Mouse (Mus musculus): ENCODE measurements around the gene Mpp5.

The Mpp5 gene

DNA sequence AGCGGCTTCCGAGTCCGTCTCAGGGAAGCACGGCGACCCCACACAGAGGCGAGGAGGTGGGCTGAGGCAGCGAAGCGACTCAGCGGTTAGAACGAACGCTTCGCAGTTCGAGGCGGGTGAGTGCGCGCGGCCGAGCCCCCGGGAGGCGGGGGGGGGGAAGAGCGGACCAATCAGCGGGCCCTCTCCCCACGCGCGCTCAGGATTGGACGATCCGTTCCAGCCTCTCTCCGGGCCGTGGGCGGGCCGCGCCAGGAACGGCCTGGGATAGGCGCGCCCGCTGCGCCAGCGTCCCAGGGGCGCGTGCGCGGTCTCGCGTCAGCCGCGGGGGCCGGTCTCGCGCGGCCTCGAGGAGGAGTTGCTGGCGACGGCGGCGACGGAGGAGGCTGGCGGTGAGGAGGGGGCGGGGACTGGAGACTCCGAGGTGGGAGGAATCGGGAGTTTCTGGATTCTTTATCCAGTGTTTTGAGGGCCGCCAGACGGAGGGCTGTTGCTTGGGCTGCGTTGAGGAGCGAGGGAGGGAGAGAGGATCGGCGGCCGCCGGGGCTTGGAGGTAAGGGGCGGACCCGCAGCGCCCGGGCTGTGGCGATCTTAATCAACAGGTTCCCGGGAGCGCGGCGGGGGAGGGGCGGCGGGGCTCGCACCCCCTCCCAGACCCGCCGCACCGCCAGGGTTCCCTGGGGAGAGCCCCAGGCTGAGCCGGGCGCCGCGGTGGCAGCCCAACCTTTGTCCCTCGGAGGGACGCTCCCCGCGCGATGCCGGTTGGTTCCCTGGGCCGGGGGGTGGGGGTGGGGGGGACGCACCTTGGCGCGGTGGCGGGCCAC is at the start of gene Mpp5:
Gene Mpp5, plus strand, starts transcription at position 351 of the 821 bp plus-strand sequence.
- DNase-seq (ENCODE audit: low read depth, low spot score) = peak; percentile 94

DNA sequence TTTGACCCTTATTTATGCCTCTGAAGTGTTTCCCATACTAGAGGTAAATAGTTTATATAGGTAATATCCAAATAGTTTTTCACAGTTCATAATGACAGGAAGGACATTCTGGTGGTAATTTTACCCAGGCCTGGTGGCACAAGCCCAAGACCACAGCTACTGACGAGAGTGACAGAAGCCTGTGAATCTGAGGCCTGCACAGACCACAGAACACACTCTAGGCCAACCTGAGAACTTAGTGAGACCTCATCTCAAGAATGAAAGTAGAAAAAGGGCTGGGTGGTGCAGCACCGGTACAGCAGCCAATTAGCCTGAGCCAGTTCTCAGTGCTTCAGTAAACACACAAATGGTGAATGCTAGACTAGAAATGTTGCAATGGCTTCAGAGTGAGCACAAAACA is 30.9 kb upstream of the Mpp5 start:
- no peak for DNase-seq (ENCODE audit: low read depth, low spot score)

DNA sequence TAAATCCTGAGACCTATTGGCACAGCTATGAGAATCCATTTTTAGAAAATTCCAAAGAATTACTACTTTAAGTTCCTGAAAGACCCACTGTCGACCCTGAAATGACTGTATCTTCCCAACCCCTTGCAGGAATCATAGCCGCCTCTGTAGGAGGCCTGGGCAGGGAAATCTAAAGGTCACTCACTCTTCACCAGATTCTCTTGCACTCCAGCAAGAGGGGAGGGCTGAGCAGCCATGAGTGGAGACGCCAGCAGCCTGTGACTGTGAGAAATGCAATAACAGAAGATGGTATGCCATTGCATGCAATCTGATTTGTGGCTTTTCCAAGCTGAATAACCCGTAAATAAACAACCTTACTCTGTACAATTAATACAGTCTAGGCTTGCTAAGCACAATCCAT is 21.0 kb upstream of the Mpp5 start:
- no peak for DNase-seq (ENCODE audit: low read depth, low spot score)

DNA sequence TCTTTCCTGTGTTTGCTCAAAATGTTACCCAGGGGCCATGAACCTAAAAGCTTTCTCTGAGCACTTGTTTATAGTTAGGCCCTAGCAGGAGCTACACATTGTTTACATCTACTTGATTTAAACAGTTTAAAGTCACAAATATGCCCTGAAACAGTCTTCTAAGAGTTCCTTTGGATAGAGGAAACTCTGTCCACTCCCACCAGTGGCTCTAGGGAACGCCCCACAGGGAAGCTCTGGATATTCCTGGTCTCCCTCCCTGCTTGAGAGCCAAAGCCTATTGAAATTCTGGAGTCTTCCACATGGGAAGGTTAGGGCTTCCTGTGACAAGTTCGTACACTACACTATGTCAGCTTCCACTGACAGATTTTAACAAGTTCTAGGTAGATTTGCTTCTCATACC is 9.1 kb upstream of the Mpp5 start:
- DNase-seq (ENCODE audit: low read depth, low spot score) = no peak

DNA sequence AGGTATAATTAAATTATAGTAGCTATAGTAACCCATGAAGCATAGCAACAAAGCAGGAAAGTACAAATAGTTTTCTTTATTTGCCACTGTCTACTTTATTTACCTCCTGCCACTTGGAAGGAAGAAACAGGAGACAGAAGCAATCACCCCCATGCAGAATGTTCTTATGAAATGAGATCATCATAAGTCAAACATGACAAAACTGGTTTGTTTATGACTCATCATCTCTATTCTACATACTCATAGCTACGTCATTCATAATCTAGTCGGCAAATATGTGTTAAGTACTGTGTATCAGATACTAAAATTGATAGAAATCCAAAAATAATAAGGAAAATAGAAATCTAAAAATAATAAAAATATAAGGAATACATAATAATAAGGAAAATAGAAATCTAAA is 8.4 kb upstream of the Mpp5 start:
- DNase-seq (ENCODE audit: low read depth, low spot score) = no peak

DNA sequence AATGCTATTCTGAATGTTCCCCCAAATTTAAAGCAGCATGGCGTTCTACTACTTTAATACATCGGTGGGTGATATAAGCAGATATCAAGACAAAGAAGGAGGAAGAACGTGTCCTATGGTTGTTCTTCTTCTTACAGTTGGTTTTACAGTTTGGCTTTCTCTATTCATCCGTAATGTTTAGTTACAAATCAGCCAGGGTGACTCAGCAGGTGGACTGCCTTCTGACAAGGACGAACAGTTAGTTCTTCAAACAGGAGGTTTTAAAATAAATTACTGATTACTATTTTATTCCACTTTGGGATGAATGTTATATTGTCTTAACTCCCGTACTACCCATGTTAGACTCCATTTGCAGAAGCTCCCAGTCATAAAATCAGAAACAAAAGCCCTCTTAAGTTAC is 2.5 kb upstream of the Mpp5 start:
- DNase-seq (ENCODE audit: low read depth, low spot score) = no peak

DNA sequence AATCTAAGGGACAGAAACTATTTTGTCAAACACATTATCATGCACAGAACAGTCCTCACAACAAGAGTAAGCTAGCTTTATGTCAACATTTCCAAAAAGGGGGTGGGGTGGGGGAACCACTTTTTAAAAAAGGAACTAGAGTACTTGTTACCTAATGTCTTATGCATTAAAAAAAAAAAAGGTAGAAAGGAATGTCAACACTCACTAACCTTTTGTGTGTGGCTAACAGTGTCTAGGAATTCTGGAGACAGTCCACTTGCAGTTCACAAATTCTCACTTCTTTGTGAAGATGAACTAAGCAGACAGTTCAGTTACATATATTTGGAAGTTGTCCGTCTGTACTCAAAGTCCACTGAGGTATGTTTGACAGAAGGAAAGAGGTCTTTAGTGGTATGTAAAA is 1.3 kb upstream of the Mpp5 start:
- no peak for DNase-seq (ENCODE audit: low read depth, low spot score)

DNA sequence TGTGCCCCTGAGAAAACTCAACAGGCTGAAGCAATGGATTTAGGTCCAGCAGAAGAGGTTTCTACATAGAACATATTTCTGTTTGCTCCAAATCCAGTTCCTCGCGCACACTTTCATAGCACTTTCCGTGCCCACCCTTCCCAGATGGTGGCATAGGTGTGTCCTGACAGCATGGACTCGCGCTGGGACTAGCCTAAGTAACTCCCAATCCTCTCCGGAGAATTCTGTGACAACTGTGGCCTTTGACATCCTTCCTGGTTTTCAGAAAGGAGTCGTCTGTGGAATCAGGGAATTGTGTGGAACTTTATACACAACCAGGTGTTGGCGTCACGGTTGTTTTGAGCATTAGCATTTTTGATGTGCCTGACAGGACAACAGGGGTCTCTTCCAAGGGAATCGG is 594 bp upstream of the Mpp5 start:
- DNase-seq (ENCODE audit: low read depth, low spot score) = peak; percentile 2

DNA sequence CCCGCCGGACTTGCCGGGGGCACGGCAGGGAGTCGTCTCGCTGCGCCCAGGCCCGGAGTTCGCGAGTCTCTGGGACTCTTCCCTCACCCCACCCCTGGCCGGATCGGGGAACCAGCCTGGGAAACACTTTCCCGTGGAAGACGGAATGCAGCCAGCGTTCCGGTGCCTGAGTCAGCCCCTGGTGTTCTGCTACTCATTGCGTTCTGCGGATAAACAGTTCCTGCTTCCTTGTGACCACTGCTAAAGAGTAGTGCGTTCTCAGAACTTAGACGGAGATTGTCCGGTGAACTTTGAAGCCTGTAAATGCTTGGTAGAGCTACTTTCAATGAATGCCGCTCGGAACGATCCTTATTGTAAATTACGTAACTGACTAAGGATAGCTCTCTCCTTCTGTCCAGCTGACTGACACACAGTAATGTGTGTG is 683 bp downstream of the Mpp5 start:
- DNase-seq (ENCODE audit: low read depth, low spot score) = peak; percentile 2

DNA sequence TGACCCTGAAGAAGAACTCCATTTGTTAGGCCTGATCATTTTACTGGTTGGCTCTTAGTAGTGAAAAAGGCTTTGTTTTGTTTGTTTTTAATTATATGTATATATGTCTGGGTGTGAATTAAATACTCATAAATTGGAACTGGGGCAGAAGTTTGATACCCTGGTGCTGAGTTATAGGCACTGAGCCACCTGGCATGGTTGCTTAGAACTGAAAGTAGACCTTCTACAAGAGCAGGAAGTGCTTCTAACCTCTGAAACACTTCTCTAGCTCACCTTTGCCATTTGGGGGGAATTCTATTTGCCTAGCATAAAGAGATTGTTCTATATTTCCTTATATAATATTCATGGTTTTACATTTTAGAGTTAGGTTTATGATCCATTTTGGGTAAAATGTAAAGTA is 13.3 kb downstream of the Mpp5 start:
- no peak for DNase-seq (ENCODE audit: low read depth, low spot score)

DNA sequence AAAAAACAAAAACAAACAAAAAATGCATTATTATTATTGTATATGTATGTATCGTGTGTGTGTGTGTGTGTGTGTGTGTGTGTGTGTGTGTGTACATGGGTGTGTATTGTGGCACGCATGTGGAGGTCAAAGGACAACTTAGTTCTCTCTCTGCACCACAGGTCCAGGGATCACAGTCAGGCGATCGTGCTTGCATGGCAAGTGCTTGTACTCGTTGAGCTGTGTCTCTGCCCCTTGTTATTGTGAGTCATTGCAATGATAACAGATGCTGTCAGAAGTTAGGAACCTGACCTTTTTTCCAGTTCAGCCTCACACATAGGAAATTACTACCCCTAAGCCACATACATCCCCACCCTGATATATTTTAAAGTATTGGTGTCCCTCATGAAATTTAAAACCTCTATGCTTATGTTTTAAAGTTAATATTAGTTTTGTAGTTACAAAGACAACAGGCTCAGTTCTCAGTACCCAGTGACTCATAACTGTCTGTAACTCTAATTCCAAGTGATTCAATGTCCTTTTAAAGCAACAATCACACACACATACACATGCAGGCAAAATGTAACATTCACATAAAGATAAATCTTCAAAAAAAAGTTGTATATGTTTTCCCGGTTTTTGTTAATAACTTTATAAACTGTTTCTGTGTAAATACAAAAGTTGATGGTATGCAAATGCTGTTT is 20.5 kb downstream of the Mpp5 start:
- no peak for DNase-seq (ENCODE audit: low read depth, low spot score)

DNA sequence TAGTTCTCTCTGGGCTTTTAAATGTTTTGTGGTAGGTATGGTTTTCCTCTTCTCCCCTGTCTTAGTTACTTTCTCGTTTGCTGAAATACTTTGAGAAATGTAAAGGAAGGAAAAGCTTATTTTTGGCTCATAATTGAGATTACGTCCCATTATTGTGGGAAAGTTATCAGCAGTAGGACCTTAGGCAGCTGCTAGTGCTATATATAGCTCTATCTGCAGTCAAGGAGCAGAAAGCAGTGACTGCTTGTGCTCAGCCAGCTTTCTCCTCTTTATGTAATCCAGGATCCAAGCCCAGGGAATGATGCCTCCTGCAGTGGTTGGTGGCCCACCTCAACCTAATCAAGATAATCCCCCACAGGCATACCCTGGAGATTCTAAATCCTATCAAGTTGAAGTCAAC is 24.5 kb downstream of the Mpp5 start:
- no peak for DNase-seq (ENCODE audit: low read depth, low spot score)

DNA sequence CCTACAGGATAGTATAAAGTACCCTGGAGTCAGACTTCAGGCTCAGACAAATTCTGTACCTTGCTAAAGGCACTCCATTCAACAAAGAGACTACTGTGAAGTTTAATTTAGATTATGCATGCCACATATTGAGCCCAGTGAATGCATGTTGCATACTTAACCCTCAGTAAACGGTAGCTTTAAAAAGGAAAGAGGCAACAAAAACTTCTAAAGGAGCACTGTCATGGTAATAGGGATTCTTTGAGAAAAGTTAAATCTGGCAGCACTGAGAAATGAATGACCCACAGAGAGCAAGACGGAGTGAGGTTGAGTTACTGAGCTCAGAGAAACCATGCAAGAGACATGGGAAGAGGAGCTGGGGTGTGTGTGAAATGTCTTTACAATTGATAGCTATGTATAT is 29.2 kb downstream of the Mpp5 start:
- no peak for DNase-seq (ENCODE audit: low read depth, low spot score)

DNA sequence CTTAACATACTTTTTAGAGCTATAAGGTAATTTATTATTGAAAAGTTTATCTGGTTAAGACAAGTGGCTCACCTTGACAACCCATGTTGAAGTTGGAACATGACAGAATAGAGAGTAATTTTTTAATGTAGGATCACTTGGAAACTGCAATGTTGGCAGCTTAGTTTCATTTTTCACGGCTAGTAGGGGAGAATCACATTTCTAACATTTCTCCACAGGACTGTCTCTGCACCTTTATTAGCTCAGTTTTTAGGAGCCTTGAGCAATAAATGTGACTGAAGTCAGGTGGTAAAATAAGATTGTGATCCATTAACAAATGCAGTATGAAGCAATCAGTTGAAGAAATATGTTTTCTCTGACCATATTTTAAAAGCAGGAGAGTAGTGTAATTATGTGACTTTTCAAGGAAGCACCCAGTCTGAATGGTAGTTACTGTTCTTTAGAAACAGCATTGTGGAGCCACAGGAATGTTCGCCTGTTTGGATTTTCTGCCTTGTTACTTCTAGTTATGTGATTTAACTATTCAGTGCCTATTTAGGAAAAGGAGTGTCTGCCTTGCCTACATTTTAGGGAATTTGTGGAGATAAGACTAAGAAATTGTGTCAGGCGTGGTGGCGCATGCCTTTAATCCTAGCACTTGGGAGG is 29.8 kb downstream of the Mpp5 start:
- no peak for DNase-seq (ENCODE audit: low read depth, low spot score)

DNA sequence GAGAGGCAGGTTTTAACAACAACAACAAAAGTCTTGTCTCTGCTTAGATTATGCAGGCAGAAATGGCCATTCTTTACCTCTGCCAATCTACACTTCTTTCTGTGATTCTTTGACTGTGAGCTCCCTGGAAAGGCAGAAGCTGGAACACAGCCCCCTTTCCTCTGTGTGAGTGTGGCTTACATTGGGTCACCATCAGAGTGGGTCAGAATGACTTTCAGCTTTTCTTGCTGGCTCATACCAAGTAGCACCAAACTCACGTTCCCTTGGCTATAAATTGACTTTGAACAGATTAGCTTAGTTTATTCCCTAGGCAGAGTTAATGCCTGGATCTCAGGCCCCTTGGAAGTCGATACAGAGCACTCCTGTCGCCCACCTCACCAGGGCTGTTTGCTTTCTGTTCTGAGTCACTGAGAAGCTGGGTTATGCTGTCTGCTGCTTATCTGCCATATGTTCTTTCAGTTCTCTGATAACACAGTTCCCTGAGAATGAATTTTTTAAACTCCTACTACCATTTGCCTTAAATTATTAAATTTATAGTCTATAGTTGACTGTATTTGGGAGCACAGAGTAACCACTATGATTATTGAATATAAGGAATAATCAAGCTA is 39.7 kb downstream of the Mpp5 start:
- no peak for DNase-seq (ENCODE audit: low read depth, low spot score)

DNA sequence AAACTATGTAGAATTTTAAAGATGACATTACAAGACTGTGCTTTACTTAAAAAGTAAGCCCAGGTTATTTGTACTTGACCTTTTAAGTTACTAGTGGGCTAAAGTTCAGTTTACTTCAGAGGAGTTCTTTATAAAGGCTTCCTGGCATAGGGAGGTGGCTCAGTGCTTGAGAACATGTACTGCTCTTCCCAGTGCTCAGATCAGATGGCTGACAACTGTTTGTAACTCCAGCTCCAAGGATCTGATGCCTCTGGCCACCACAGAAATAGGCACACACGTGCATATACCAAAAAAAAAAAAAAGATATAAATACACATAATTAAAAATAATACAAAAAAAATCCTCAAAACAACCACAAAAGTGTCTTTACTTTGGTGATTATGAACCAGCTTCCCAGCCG is 42.1 kb downstream of the Mpp5 start:
- no peak for DNase-seq (ENCODE audit: low read depth, low spot score)

DNA sequence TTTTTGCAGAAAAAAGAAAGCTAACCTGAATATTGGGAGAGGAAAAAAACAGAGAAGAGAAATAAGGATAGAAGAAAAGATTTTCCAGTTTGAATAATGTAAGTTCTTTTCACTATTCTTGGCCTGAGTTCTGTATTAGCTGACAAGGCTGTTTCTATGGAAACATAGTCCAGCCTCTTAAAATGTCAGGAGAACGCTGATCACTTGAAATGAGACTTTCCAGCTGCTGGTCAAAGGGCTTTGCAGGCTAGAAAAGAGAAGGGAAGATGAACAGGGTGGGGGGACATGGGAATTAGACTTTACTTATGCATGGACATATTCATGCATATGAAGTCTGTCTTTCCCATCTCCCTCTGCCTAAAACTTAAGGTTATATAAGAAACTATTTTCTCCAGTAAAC is 45.5 kb downstream of the Mpp5 start:
- no peak for DNase-seq (ENCODE audit: low read depth, low spot score)

DNA sequence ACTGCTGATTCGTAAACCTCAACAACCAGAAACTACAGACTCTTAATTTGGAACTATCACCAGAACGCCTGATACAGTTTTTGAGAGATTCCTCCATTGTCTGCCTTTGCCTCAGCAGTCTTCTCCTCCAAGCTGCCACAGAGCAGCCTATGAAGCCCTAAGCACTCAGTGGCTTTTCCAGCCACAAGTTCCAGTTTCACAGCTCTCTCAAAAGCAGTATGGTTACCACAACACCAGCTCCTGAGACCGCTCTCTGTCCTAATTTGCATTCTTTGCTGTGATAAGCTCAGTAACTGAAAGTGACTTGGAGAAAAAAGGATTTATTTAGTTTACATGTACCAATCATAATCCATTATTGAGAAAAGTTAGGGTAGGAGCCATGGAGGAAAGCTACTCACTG is 51.3 kb downstream of the Mpp5 start:
- DNase-seq (ENCODE audit: low read depth, low spot score) = no peak

DNA sequence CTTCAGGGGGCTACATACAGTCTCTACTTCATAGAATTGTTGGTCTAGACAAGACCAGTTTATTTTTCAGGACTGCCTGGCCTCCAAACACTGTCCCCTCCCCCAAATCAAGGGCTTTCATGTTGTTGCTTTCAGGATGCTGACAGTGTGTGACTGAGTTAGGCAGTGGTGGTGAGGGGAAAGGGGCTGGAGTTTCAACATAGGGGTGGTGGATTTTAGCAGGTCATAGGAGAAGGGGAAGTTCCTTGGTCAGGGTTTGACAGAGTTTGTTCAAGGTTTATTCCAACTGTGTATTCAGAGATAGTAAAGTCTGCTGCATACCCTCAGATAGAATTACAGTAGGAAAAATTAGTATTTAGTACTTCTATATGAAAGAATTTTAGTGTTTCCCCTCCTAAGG is 53.1 kb downstream of the Mpp5 start:
- DNase-seq (ENCODE audit: low read depth, low spot score) = no peak

DNA sequence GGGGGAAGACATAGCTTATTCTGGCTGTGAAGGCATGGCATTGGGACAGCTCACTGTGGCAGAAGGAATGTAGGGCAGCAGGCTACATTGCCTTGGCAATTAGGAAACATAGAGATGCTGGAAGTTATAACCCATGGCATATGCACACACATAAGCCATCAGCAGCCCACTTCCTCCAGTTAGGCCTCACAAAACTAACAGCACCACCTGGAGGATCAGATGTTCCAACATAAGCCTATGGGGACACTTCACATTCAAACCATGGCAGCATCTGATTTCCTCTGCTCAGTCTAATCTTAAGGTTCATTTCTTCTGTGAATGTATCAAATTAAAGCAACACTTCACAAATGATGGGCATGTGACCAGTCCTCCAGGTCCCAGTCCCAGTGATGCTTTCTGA is 65.7 kb downstream of the Mpp5 start:
- DNase-seq (ENCODE audit: low read depth, low spot score) = no peak

DNA sequence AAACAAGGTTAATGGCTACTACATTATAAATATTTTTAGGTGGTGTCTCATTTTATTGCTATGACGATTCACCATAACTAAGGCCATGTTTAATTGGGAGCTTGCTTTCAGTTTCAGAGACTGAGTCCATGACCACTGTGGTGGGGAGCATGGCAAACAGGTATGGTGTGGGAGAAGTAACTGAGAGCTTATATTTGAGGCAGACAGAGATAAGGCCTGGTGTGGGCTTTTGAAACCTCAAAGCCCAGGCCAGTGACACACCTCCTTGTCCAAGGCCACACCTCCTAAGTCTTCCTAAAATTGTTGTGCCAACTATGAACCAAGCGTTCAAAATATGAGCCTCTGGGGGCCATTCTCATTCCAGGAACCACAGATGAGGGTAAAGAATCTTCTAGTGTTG is 85.8 kb downstream of the Mpp5 start:
- no peak for DNase-seq (ENCODE audit: low read depth, low spot score)

DNA sequence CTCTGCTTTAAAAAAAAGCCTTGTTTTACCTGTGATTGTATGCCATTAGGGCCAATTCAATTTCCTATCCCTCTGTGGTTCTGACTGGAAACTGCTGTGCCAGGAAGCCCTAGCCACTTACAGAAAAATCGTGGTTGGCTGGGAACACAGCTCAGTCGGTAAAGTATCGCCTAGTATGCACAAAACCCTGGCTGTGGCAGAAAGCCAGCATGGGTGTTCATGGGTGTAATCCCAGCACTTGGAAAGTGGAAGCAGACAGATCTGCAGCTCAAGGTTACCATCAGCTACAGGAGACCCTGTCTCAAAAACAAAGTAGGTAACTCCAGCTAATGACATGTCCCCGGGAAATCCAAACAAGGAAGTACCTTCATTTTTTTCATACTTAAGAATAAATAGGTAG is 91.2 kb downstream of the Mpp5 start:
- no peak for DNase-seq (ENCODE audit: low read depth, low spot score)

DNA sequence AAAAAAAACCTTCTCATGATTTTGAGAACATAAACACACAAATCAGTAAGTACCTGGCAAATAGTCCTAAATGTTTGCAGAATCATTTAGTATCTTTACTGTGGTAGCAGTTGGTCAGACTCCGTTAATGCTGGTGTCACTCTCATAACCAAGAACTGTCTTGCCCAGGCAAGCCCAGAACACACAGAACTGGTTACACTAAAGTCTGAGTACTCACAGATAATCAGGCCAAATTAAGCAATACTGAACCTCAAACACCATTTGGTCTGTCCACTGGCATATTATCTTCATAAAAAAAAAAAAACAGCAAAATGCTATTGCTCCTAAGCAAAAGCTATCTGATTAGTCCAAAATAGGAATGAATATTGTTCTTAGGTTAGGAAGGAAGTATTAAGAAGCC is 93.7 kb downstream of the Mpp5 start:
- no peak for DNase-seq (ENCODE audit: low read depth, low spot score)

All from brain, embryonic 18.5 days (tissue).